Mouse (Mus musculus) midbrain, embryonic 11.5 days (tissue): ENCODE measurements around the gene Ltb4r2. TPM values are rescaled to one million over a fixed set of nuclear protein-coding genes. Genes with fewer than 3 reads are reported as not detected.

Source experiments
- ATAC-seq: fragments of 200-750 bp; cut with Nextera tagmentation; 2 replicates; pipeline ENCODE4 v1.8.0; 2017; ENCODE audit warnings: moderate TSS enrichment, moderate library complexity; ENCODE audit not compliant: low FRiP score
- DNase-seq: peaks from one replicate; pipeline ENCODE4 v3.0.0; 2015; ENCODE audit warnings: low spot score; ENCODE audit errors: missing footprints
- H3K27ac ChIP-seq: fragments of 300-500 bp; sonication (generic); 2 replicates; pipeline ENCODE4 v1.5.1; 2014; ENCODE audit warnings: low read depth, low read length
- H3K27me3 ChIP-seq: fragments of 300-500 bp; sonication (generic); 2 replicates; pipeline ENCODE4 v1.6.1; 2014; ENCODE audit warnings: mild to moderate bottlenecking, low read length, moderate library complexity, mixed read lengths; ENCODE audit not compliant: control insufficient read depth, insufficient read depth
- H3K36me3 ChIP-seq: fragments of 300-500 bp; sonication (generic); 2 replicates; pipeline ENCODE4 v1.6.1; 2014; ENCODE audit warnings: mild to moderate bottlenecking, low read length, moderate library complexity, mixed read lengths; ENCODE audit not compliant: control insufficient read depth, insufficient read depth
- H3K4me1 ChIP-seq: fragments of 300-500 bp; sonication (generic); 2 replicates; pipeline ENCODE4 v1.6.1; 2014; ENCODE audit warnings: low read length; ENCODE audit not compliant: control insufficient read depth, insufficient read depth
- H3K4me2 ChIP-seq: fragments of 300-500 bp; sonication (generic); 2 replicates; pipeline ENCODE4 v1.6.1; 2014; ENCODE audit warnings: mild to moderate bottlenecking, moderate library complexity
- H3K4me3 ChIP-seq: fragments of 300-500 bp; sonication (generic); 2 replicates; pipeline ENCODE4 v1.5.1; 2014; ENCODE audit warnings: low read depth, low read length
- H3K9ac ChIP-seq: fragments of 300-500 bp; sonication (generic); 2 replicates; pipeline ENCODE4 v1.6.1; 2014; ENCODE audit warnings: low read length
- H3K9me3 ChIP-seq: fragments of 300-500 bp; sonication (generic); 2 replicates; pipeline ENCODE4 v1.6.1; 2016; ENCODE audit warnings: low read length; ENCODE audit not compliant: control insufficient read depth
- WGBS: fragments of 180-500 bp; shearing (Covaris S2); extraction: QIAGEN DNeasy Blood & Tissue Kit; methylation state at CpG from one replicate; pipeline ENCODE4 v1.1.7; 2014; 5-methylcytosine and 5-hydroxymethylcytosine counted together
- polyA plus RNA-seq: library from polyadenylated mRNA; unstranded; fragments of >200 nt; fragmentation: Nextera tagmentation; extraction: Ambion mirVana; gene quantifications from 2 replicates; pipeline ENCODE4 v1.2.1, GENCODE M21; 2014

Gene Ltb4r2
- polyA plus RNA-seq, 1 experiment from 2014 or later: 0.12 TPM

DNA sequence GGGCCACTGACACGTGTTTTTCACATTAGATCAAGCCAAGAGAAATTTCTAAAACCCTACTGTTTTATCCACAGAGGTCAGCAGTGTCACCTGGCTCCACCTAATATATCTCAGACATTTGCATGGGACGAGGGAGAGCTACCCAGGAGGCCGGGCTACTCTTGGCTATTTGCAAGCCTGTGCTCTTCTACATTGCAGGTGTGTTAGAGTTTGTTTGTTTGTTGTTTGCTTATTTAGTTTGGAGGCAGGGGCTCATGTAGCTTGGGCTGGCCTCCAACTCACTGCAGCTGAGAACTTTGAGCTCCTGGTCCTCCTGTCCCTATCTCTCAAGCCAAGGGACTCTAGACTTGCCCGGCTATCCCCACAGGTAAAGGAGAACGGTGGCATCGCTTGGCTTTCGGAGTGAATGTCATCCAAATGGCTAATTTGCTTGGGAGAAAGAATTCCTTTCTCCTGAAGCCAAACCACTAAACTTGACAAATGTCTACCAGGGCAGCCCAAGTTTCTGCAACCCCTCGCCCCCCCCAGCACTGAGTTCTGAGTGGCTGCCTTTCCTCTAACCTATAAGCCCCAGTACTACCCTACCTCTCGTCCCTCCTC lies 21.2 kb downstream of the Ltb4r2 start:
- no peaks in the 10 kb centered on the region for H3K9me3 ChIP-seq
- H3K27me3 ChIP-seq: peaks cover 51% of the 10 kb centered on the region
- WGBS: 51% methylated on average over 9 of the region's 9 CpGs
- H3K4me3 ChIP-seq: no peak overlapping the region
- H3K4me1 ChIP-seq: no peaks in the 10 kb centered on the region; the same call in 1 of the 2 replicates
- DNase-seq (no peak), ATAC-seq (no peak)
- H3K9ac ChIP-seq: no peak overlapping the region
- H3K4me2 ChIP-seq: no peak overlapping the region
- H3K36me3 ChIP-seq: no peaks in the 10 kb centered on the region
- H3K27ac ChIP-seq: no peak overlapping the region

- Histone ChIP-seq H3K27ac (no peak overlapping the region), H3K27me3 (peaks cover 60% of the 10 kb centered on the region), H3K4me1 (peaks cover 2% of the 10 kb centered on the region), H3K4me2 (peak overlapping the region; percentile 40), H3K4me3 (peak overlapping the region; percentile 24), H3K9ac (no peak overlapping the region), H3K9me3 (no peaks in the 10 kb centered on the region), H3K36me3 (no peaks in the 10 kb centered on the region)
- WGBS: 1% methylated on average over 31 of the region's 31 CpGs
- ATAC-seq (no peak), DNase-seq (peak; percentile 92)
Observed at GRCm38 (mm10) chr14:55783171-55783957, 22.1 kb downstream of the Ltb4r2 start.

DNA sequence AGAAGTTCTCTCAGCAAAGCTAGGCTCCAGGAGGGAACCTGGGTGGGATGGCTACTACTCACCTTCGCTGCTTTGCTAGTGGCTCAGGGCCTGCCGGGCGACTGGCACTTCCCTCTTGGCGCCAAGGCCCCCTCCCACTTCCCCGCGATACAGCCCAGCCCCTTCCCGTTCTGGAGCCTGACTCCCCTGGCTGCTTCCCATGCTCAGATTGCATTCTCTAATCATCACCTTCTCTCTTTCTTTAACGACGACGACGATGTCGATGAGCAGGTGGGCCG lies 22.7 kb downstream of the Ltb4r2 start, which contains the start of gene Adcy4:
Gene Adcy4 (minus strand): TSS at position 138 of the 278 bp plus-strand sequence.
- ATAC-seq (no peak), DNase-seq (no peak)
- peak within 1 kb of the TSS; percentile 40 for H3K4me2 ChIP-seq
- H3K9me3 ChIP-seq: no peaks in the 10 kb centered on the region
- 2% methylated on average over 13 of the region's 13 CpGs for WGBS
- H3K36me3 ChIP-seq: no peaks in the 10 kb centered on the region
- peaks cover 4% of the 10 kb centered on the region for H3K4me1 ChIP-seq
- H3K4me3 ChIP-seq: peak within 1 kb of the TSS; percentile 24
- no peak within 1 kb of the TSS for H3K9ac ChIP-seq
- H3K27ac ChIP-seq: no peak within 1 kb of the TSS
- peaks cover 65% of the 10 kb centered on the region for H3K27me3 ChIP-seq

DNA sequence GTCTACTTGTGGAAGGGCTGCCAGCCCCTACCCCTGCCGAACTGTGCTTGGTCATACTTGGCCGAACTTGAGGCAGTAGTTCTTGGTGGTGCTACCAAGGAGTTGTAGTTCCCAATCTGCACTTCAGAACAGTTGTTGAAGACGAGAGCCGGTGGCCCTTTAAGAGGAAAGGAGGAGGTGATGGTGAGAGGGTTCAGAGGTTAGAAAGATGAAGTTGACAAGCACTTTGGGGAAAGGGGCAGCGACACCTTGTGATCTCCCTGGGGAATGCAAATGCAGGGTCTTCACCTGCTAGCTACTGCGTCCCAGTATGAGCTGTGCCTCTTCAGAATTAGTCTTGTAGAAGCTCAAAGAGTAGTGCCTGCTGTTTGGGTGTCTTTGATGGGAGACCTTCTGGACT lies 24.0 kb downstream of the Ltb4r2 start:
- H3K27me3 ChIP-seq: peaks cover 73% of the 10 kb centered on the region
- H3K4me2 ChIP-seq: no peak overlapping the region
- ATAC-seq: no peak
- no peak overlapping the region for H3K9ac ChIP-seq
- WGBS: 22% methylated on average over 6 of the region's 6 CpGs
- no peak overlapping the region for H3K4me3 ChIP-seq
- H3K4me1 ChIP-seq: peaks cover 4% of the 10 kb centered on the region
- no peak for DNase-seq
- H3K27ac ChIP-seq: no peak overlapping the region
- no peaks in the 10 kb centered on the region for H3K9me3 ChIP-seq
- H3K36me3 ChIP-seq: no peaks in the 10 kb centered on the region

DNA sequence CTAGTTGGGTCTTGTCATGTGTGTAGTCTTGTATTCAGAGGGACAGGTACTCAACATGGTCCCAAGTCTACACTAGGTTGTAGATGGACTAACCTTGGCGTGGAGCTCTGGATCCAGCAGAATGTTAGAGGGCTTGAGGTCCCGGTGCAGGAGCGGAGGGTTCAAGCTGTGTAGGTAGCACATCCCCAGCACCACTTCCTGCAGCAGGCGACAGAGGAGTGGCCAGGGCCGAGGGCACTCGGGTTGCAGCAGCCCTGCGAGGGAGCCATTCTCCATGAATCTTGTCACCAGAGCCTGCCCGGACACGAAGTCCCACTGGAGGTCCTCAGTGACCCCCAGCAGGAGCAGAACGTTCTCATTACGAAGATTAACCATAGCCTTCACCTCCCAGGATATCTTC lies 26.5 kb downstream of the Ltb4r2 start:
- WGBS: 32% methylated on average over 11 of the region's 11 CpGs
- Histone ChIP-seq H3K27ac (no peak overlapping the region), H3K36me3 (no peaks in the 10 kb centered on the region), H3K4me3 (no peak overlapping the region; the same call in 1 of the 2 replicates), H3K27me3 (peaks cover 59% of the 10 kb centered on the region), H3K9me3 (no peaks in the 10 kb centered on the region), H3K4me1 (peaks cover 4% of the 10 kb centered on the region), H3K4me2 (peak overlapping the region; percentile 41; the same call in 1 of the 2 replicates), H3K9ac (no peak overlapping the region)
- peak; percentile 81 for DNase-seq
- ATAC-seq: no peak

- WGBS: 6% methylated on average over 40 of the region's 40 CpGs
- H3K9me3 ChIP-seq: no peaks in the 10 kb centered on the region
- peak within 1 kb of the TSS; percentile 41 for H3K4me2 ChIP-seq
- ATAC-seq (no peak), DNase-seq (peak; percentile 89)
- no peak within 1 kb of the TSS for H3K27ac ChIP-seq
- peaks cover 52% of the 10 kb centered on the region for H3K27me3 ChIP-seq
- H3K4me1 ChIP-seq: peaks cover 4% of the 10 kb centered on the region
- H3K4me3 ChIP-seq: peak within 1 kb of the TSS; percentile 21
- no peaks in the 10 kb centered on the region for H3K36me3 ChIP-seq
- H3K9ac ChIP-seq: no peak within 1 kb of the TSS; the same call in 1 of the 2 replicates
Observed at GRCm38 (mm10) chr14:55788256-55789050, 27.2 kb downstream of the Ltb4r2 start, which contains the start of gene Ripk3. TSS of gene Ripk3 (minus strand) at chr14:55788865.

DNA sequence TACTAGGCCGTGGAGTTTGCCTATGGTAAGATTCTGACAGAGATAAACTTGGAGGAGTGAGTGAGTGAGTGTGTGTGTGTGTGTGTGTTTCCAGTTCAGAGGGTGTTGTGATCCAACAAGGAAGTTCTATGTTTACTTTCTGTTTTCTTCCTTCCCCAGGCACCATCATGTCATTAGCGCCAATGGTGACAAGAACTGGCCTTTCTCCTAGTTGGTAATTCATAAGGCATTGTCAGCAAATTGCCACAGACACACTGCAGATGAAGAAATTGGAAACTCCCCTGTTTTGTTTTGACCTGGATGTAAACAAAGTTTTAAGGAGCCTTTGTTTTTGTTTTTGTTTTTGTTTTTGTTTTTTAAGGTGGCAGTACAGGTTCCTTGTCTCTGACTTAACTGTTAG lies 32.2 kb downstream of the Ltb4r2 start:
- Histone ChIP-seq H3K36me3 (no peaks in the 10 kb centered on the region), H3K9ac (no peak overlapping the region), H3K27ac (no peak overlapping the region), H3K4me1 (peaks cover 1% of the 10 kb centered on the region), H3K4me2 (no peak overlapping the region), H3K9me3 (no peaks in the 10 kb centered on the region), H3K4me3 (no peak overlapping the region), H3K27me3 (peaks cover 12% of the 10 kb centered on the region; the same call in 1 of the 2 replicates)
- 78% methylated on average over 2 of the region's 2 CpGs for WGBS
- ATAC-seq (no peak), DNase-seq (peak; percentile 35)

GRCm38 (mm10) chr14:55793946-55794345 lies 32.7 kb downstream of the Ltb4r2 start:
- no peak for ATAC-seq
- H3K27me3 ChIP-seq: peaks cover 7% of the 10 kb centered on the region; the same call in 1 of the 2 replicates

More at GRCm38 (mm10) chr14:55793946-55794345, 32.7 kb downstream of the Ltb4r2 start:
- H3K9ac ChIP-seq: no peak overlapping the region
- H3K36me3 ChIP-seq: no peaks in the 10 kb centered on the region
- peak; percentile 54 for DNase-seq
- no peak overlapping the region for H3K27ac ChIP-seq
- no peak overlapping the region for H3K4me3 ChIP-seq
- H3K4me2 ChIP-seq: no peak overlapping the region
- no peaks in the 10 kb centered on the region for H3K4me1 ChIP-seq
- H3K9me3 ChIP-seq: no peaks in the 10 kb centered on the region
- 78% methylated on average over 2 of the region's 2 CpGs for WGBS
